Mouse (Mus musculus) megakaryocyte progenitor cell, adult 5-6 weeks (primary cell): ENCODE results near the gene Kcnq5. TPM values are rescaled to one million over a fixed set of nuclear protein-coding genes. Genes with fewer than 3 reads are reported as not detected.

Experiments
- ATAC-seq: replicated peaks from 2 replicates; pipeline ENCODE4 v1.8.0; 2016; ENCODE audit warnings: mild to moderate bottlenecking, moderate TSS enrichment, inconsistent platforms; ENCODE audit not compliant: poor library complexity
- total RNA-seq, 2 experiments: library from RNA; stranded (forward) in 1 of 2; stranded (reverse) in 1 of 2; fragments of 157-497, 149-512 nt in 1 of 2; fragments of 200-1000 nt in 1 of 2; gene quantifications; 2 replicates each; pipeline versions ENCODE4 v1.2.3 to v1.2.4; 2015 to 2017

Kcnq5 gene
- total RNA-seq (2015) (6.4 and 7.3 TPM in 2 replicates), total RNA-seq (2017) (3.1 and 4.3 TPM in 2 replicates)

DNA sequence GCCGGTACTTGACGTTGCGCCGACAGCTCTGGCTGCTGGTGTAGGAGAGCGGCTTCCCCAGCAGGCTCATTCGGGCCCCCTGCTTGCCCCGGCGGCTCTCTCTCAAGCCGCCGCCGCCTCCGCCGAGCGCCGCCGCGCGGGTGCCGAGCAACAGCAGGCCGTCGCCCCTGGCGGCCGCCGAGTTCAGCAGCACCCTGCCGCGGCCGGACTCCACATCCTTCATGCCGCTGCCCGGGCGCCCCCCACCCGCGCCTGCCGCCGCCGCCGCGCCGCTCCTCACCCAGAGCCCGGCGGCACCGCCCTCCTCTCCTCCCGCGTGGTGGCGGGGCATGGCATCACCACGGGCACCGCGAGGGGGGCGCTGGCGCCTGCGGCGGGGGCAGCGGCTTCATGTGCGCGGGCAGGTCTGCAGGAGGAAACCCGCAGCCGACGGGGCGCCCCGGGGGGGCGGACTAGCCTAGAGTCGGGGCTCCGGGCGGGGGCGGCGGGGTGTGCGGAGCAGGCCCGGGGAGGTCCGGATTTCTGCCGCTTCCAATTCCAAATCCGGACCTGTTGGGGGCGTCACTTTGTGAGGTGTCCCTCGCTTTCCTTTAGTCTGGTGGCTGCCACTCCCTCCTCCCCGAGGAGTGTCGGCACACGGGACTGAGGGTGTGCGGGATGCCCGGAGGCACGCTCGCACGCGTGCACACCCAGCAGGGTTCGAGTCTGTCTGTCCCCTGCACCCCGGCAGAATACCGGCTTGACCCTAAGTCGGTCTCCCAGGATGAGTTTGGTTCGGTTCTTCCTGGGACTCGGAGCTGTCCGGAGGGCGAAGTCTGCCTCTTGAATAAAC lies at the start of gene Kcnq5:
Gene Kcnq5, minus strand, starts transcription at position 692 of the 832 bp plus-strand sequence.
- ATAC-seq = peak; percentile 37

DNA sequence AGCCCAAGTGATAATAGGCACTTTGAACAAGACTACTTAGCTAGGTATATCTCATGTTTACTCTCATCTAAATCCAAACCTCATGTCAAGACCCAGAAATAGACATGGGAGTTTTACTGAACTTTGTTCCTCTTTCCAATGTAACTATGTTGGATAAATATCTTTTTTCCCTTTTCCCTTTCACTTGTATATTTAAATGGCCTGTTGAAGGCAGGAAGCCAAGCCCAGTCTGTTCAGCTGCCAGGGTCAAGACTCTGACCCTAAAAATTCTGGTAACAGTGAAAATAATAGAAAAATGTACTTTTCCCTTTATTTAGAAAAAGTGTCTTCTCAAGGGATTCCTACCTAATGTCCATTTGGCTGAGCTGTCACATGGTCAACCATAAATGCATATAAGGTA lies 18.0 kb upstream of the Kcnq5 start:
- no peak for ATAC-seq

DNA sequence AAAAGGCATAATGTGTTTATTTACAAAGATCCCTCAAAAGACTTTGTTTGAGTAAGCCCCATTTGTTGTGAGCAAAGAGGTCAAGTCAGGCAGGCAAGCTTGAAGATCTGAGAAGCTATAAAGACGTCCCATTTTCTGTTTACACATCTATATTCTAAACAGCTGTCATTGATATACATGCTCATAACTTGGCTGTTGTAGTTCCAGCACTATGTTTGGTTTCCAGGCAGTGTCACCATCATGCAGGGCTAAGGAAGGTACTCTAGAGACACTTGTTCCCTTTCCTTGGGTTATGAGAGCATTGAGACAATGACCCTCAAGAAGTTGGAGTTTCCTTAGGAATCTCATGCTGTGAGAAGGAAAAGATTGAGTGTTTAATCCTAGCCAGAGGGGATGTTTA lies 17.6 kb upstream of the Kcnq5 start:
- ATAC-seq = no peak

DNA sequence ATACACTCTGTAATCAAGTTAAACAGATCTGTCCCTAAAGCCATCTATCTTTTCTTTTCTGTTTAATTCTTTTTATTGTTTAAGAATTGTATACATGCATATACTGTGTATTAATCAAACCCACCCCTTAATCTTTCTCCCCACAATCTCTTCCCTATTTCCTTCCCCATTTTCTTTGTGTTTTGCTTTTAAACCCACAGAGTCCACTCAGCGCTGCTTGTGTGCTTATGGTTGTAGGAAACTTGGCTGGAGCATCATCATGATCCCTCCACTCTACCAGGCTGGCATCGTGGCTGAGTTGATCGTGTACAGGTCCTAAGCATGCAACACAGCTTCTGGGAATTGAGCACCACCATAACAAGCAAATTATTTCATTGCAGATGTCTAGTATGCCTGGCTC lies 12.3 kb upstream of the Kcnq5 start:
- no peak for ATAC-seq

DNA sequence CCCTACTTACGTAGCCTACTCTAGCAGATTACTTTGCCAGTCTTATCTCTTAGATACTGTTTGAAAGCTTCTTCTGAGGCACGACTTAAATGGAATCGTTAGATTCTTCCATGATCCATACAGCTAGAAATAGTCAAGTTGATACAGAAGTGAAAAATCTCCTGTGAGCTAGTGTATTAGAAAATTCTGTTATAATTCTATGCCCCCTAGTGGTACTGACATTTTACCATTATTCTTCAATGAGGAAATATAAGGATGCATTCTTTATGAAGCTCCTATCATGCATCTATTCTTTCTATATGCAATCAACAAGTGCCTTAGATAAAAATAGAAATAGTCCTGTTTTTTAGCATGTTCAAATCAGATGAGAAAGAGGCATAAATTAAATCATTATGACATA lies 5.4 kb upstream of the Kcnq5 start:
- no peak for ATAC-seq

DNA sequence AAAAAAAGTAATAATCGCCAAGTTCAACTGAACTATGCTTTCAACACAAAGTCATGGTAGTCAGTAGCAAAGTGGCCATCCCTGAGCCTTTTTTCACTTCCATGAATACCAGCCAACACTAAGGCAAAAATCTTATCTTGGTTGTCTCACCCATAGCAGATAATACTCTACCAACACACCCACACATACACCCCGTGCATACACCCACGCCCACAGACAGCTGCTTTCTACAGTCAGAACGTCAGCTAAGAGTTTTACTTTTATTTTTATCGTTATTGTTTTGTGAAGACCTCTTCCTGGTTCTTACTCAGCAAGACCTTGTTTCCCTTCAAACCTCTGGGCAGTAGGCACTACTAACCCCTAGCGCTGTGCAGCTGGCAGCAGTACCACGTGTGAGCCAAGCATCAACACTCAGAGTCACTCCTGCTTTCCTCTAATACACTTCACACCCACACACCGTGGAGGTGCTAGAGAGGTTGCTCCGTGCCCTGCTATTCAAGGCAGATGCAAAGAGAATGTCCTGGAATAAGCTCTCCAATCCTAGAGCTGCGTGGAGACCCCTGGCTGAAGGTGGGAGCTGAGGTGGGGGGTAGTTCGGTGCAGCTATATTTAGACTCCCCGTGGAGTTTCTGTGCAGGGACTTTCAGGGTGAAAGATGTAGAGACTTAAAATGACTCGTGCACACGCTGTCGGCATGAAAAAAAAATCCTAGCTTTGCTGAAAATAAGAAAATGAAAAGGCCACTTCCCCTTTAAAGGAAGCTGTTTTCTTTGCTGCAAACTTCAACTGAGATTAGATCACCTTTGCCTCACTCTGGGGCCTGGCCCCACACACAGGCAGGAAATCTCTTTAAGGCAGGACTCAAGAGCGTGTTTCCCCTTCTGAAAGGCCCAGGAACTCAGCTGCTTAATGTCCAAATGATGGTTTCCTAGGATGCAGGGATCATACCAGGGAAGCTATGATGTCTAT lies 1.4 kb upstream of the Kcnq5 start:
- peak; percentile 16 for ATAC-seq

DNA sequence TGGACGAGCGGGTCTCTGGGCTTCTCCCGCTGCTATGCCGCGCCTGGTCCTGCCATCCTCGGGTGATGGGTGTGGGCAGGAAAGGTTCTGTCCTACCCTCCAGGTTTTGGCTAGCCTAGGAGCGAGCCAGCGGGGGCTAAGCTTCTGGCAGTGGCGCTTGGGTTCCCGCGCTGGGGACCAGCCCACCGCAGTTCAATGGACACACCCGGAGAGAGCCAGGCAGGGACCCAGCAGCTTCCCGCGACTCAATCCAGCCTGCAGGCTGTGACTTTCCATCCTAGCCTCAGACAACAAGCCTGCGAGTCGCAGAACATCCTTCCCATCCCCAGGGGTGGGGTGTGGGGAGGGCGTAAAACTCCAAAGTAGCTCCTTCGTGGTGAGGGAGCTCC lies 335 bp upstream of the Kcnq5 start:
- ATAC-seq = 0 out of 2 replicates have a peak, but pooled peaks have one; percentile 0

DNA sequence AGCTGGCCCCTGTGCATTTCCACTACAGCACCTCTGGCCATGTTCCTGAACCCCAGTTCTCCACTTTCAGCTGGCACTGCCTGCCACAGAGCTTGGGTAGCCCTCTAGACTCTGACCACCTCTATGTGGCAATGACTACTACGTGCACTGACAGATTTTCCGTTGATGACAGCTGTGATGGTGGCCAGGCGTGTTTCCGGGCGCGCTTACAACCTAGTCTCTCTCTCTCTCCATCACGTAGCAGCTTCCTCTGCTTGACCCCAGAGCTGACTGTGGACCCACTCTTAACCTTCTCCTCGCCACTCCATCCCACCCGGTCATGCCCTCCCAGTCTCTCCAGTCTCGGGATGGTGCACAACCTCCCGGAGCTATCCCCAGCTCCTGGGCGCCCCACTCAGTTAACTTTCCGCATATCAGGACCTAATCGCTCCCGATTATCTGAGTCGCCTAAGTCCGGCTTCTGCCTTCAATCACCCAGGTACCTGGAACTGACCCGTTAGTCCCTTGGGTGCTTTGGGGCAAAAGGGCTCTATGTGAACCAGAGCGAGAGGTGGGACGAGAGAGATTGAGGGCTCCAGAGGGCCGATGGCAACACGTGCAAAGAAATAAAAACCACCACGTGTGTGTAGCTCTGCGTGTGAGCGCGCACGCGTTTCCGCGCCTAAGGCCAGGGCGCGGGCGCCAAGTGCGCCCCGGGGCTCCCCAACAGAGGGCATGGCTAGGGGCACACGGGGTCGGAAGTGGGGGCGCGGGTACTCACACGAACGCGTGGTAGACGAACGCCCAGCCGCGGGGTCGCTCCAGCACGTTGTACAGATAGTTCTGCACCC lies 1.1 kb downstream of the Kcnq5 start:
- peak; percentile 72 for ATAC-seq

DNA sequence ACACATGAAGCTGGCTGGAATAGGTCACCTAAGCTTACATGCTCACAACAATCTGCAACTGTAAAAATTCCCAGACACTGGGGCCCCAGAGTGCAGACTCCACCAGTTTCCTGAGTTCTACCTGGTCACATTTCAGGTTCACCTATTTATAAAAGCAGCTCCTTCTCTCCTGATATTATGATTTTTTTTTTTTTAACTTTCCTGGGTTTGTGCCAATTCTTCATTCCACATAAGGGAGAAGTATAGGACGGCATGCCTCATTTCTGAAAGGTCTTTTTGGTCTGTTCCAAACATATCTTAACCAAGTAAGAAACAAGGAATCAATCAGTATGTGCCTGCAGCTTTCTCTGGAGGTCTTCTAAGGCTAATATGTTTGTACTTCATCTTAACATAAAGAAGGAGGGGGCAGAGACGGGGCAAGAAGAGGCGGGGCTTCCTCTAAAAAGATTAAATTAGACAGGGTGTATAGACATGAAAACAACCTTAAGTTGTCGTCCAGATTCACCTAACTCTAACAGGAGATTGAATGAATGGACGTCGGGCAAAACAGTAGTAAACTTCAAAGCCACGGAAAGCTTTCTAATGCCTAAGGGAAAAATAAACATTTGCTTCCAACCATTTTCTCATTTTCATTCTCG lies 2.0 kb downstream of the Kcnq5 start:
- ATAC-seq = no peak

DNA sequence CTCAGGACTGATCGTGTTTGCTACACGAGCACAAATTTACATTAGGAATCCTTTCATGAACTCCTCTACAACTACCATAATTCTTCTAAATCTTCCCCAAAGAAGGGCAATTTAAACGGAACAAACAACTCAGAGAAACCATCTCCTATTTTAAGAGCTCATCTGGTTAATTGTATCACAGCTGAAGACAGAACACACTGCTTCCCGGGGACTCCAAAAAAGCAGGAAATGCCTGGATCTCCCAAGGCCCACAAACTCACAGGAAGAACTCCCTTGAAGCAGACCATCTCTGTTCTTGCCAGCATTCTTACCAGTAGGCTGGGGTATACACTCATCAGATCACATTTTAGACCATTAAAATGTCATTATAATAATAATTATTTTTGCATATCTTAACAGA lies 3.7 kb downstream of the Kcnq5 start:
- no peak for ATAC-seq

DNA sequence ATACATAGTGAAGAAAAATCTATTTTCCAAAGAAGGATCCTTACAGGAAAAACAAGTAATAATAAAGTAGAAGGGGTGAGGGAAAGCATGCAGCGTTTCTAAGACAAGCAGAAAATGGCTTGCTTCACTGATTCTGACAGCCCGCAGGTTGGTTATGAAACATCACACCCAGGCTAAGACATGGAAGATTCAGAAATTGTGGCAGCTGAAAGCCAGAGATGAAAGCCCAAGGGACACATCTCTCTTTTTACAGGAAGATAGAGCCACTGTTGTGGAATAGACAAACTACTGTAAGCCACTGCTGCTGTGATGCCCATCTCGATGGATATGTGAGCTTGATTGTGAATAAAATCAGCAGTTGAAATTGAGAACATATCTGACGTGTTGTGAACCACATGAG lies 20.9 kb downstream of the Kcnq5 start:
- ATAC-seq = no peak

DNA sequence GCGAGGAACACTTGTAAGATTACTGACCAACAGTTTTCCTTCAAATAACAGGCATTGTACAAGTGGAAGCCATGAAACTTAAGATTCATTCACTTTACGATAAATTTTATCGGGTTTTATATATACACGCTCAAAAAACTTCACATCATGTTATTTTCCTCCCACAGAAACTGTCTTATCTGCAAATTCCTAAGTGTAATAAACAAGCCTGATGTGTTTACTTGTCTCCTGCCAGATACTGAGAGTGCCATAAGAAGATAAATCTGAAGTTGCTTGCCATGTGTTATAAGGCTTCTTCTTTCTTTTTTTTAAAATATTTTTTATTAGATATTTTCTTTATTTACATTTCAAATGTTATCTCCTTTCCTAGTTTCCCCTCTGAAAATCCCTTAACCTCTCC lies 34.6 kb downstream of the Kcnq5 start:
- ATAC-seq = no peak

DNA sequence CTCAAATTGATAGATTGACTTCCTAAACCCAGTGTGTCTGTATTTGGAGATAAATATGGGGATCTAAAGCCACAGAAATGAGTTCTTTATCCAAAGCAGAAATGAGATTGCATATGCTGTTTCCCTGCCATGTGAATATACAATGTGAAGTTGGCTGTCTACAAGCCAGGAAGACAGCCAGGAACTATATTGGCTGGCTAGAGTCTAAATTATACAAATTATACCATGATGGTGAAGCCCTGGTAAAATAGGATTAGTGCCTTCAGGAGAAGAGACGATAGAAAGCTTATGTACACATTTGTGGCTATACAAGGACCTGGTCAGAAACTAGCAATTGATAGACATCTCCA lies 38.5 kb downstream of the Kcnq5 start:
- no peak for ATAC-seq

DNA sequence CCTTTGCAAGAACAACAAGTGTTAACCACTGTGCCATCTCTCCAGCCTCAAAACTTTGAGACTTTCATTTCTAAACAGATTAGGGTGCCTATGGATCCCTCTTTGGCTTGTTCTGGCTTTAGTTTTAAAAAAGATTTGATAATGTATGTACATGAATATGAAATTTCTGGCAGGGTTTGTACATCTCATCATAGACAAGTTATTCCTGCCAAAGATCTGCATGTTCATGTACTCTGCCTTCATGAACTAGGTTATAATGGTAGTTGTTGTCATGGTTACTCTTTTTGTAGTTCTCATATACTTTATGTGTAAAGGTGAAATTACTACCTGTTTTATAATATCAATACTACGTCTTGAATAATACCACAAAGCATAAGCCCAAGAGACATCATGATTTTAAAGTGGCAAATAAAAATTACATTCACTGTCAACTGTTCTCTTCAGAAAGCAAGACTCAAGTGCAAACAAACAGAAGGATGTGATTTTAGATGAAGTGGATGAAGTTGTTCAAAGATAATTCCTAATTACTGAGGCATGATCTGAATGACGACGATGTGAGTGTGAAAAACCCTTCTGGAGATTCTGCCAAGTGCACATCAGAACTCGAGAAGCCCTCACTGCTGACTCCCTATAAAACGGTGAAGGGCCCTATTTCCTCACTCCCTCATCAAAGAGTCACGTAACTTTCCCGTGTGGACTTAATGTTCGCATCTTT lies 39.0 kb downstream of the Kcnq5 start:
- no peak for ATAC-seq

DNA sequence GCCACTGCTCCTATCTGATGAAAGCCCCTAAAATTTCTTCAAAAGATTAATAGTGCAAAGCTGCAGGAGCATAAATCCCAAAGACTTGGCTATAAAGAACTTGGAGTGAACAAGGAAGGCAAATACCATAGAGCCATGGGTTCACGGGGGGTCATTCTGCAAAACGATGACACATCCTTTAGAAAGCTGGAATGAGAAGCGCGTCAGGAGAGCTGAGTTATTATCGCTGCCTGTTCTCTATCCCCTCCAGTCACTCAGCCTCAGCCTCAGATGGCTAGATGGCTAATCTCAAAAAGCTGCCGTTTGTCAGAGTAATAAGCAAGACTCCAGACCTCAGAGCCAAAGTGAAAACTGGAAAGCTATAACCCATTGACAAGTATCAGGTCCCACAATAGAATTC lies 42.5 kb downstream of the Kcnq5 start:
- no peak for ATAC-seq

DNA sequence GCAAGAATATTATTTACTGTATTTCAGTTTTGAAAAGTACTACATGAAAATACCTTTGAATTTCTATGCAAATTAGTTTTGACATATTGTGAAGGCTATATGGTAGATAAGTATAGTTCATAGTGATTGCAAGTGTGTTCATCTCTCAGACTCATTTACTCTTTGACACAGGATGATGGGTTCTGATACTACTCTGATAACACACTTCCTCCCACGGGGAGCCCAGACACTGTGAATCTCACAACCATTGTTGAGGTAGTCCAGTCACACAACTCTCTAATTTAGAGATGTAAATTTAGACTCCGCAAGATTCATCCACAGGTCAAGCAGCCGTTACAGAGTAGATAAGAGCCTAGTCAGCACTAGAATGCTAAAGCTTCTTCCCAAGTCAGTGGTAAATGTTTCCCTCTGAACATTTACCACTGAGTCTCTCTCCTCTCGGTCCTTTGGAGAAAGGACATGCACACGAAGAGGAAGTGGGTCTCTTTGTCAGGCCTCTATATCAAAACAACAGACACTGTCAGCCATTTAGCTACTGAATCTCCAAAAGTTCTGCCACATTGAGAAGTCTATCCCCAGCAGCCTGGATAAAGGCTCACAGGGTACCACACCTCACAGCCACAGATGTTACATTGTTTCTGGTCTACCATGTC lies 65.5 kb downstream of the Kcnq5 start:
- 0 out of 2 replicates have a peak, but pooled peaks have one; percentile 26 for ATAC-seq

DNA sequence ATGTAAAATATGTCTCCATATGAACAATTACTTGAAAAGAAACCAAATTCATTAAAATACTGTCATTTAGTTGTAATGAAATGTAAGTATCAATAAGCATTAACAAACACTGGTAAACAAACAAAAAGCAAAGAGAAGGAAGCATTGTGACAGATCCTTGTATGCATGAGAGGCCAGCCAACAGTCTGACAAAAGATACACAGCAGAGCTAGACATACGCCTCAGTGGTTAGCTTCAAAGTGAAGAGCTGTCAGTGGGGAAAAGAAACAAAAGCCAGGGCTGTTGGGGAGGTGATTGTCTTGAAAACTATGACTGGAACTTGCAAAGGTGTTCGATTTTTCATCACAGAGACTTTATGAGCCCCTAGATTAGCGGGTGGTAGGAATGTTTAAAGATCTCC lies 78.0 kb downstream of the Kcnq5 start:
- ATAC-seq = no peak

DNA sequence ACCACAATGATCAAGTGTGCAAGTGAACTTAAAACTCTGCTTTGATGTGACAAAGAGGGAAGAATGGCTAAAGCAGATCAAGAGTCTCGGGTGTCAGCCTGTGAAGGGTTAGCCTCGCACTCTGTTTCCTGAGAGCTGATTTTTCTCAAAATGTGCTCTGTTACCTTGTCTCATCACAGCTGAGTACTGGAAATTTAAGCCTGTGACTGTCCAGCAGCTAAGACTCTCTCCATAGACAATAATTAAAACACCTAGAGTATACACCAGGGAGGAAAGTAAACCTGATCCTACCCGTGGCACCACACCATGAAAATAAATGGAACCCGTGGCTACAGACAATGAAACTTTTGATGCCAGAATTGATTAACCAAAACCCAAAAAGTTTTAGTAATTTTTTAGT lies 90.9 kb downstream of the Kcnq5 start:
- ATAC-seq = no peak

DNA sequence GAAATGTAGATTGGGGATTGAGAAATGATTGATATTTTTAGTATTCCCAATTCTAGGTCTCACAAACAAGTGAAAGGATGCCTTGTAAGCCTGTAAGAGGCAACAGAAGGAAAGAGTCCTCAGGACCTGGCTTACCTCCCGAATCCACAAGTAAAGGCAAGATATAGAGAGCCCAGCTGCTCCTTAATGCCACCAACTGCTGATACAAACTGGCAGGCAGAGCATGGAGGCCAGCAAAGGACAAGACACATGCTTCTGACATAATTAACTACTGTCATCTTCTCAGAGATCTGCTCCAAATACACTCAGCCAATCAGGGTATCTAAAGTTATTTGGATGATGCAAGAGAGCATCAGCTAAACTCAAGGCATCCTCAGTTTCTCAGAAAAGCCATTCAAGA lies 93.3 kb downstream of the Kcnq5 start:
- ATAC-seq = no peak
